Mouse (Mus musculus): Measurements from ENCODE around the gene Pald1. TPM values are rescaled to one million over a fixed set of nuclear protein-coding genes. Genes with fewer than 3 reads are reported as not detected.

Pald1 gene
- polyA plus RNA-seq, 1 experiment from 2014 or later, result 16.1 TPM

GRCm38 (mm10) chr10:61415890-61416289 is 32.6 kb upstream of the Pald1 start:
- no peaks in the 10 kb centered on the region for H3K36me3 ChIP-seq (replicated peaks; ENCODE audit: control insufficient read depth, insufficient read depth, low read depth, low read length)
- H3K4me2 ChIP-seq (ENCODE audit: low read depth, low read length), result no peak overlapping the region
- no peak for ATAC-seq (replicated peaks; ENCODE audit: insufficient number of reproducible peaks, low FRiP score, low TSS enrichment, low read depth)
- peaks cover 38% of the 10 kb centered on the region for H3K27me3 ChIP-seq (ENCODE audit: control insufficient read depth, insufficient read depth, low read length)
- peaks cover 5% of the 10 kb centered on the region; the same call in 1 of the 2 replicates for H3K4me1 ChIP-seq (ENCODE audit: control insufficient read depth, insufficient read depth, low read length)
- no peak overlapping the region for H3K27ac ChIP-seq (replicated peaks; ENCODE audit: low read depth, low read length)
- WGBS, result 13% methylated on average over 8 of the region's 8 CpGs
- H3K9me3 ChIP-seq (replicated peaks; ENCODE audit: control insufficient read depth, low read length), result no peaks in the 10 kb centered on the region
- H3K4me3 ChIP-seq (ENCODE audit: low read depth, low read length), result no peak overlapping the region
- DNase-seq (ENCODE audit: low spot score), result no peak
- H3K9ac ChIP-seq (replicated peaks; ENCODE audit: low read length), result no peak overlapping the region

- ATAC-seq (replicated peaks; ENCODE audit: insufficient number of reproducible peaks, low FRiP score, low TSS enrichment, low read depth) (no peak), DNase-seq (ENCODE audit: low spot score) (no peak)
- Histone ChIP-seq H3K4me1 (ENCODE audit: control insufficient read depth, insufficient read depth, low read length) (peaks cover 5% of the 10 kb centered on the region; the same call in 1 of the 2 replicates), H3K9me3 (replicated peaks; ENCODE audit: control insufficient read depth, low read length) (no peaks in the 10 kb centered on the region), H3K27ac (replicated peaks; ENCODE audit: low read depth, low read length) (no peak overlapping the region), H3K27me3 (ENCODE audit: control insufficient read depth, insufficient read depth, low read length) (peaks cover 38% of the 10 kb centered on the region), H3K9ac (replicated peaks; ENCODE audit: low read length) (no peak overlapping the region), H3K4me2 (ENCODE audit: low read depth, low read length) (no peak overlapping the region), H3K4me3 (ENCODE audit: low read depth, low read length) (no peak overlapping the region), H3K36me3 (replicated peaks; ENCODE audit: control insufficient read depth, insufficient read depth, low read depth, low read length) (no peaks in the 10 kb centered on the region)
- 66% methylated on average over 3 of the region's 3 CpGs for WGBS
These were observed 31.9 kb upstream of the Pald1 start for GRCm38 (mm10) chr10:61415240-61415639.

GRCm38 (mm10) chr10:61412910-61413625 is 29.7 kb upstream of the Pald1 start:
- Histone ChIP-seq H3K4me3 (ENCODE audit: low read depth, low read length) (no peak overlapping the region), H3K9ac (replicated peaks; ENCODE audit: low read length) (no peak overlapping the region), H3K9me3 (replicated peaks; ENCODE audit: control insufficient read depth, low read length) (no peaks in the 10 kb centered on the region), H3K27ac (replicated peaks; ENCODE audit: low read depth, low read length) (no peak overlapping the region), H3K4me1 (ENCODE audit: control insufficient read depth, insufficient read depth, low read length) (peaks cover 1% of the 10 kb centered on the region; the same call in 1 of the 2 replicates), H3K27me3 (ENCODE audit: control insufficient read depth, insufficient read depth, low read length) (peaks cover 19% of the 10 kb centered on the region), H3K36me3 (replicated peaks; ENCODE audit: control insufficient read depth, insufficient read depth, low read depth, low read length) (no peaks in the 10 kb centered on the region), H3K4me2 (ENCODE audit: low read depth, low read length) (no peak overlapping the region)
- 49% methylated on average over 21 of the region's 21 CpGs for WGBS
- no peak for DNase-seq (ENCODE audit: low spot score)
- no peak for ATAC-seq (replicated peaks; ENCODE audit: insufficient number of reproducible peaks, low FRiP score, low TSS enrichment, low read depth)

- no peak for ATAC-seq (replicated peaks; ENCODE audit: insufficient number of reproducible peaks, low FRiP score, low TSS enrichment, low read depth)
- H3K4me2 ChIP-seq (ENCODE audit: low read depth, low read length), result no peak overlapping the region
- H3K27me3 ChIP-seq (ENCODE audit: control insufficient read depth, insufficient read depth, low read length), result peaks cover 7% of the 10 kb centered on the region
- no peak overlapping the region for H3K27ac ChIP-seq (replicated peaks; ENCODE audit: low read depth, low read length)
- 31% methylated on average over 9 of the region's 9 CpGs for WGBS
- no peak for DNase-seq (ENCODE audit: low spot score)
- no peak overlapping the region for H3K4me3 ChIP-seq (ENCODE audit: low read depth, low read length)
- H3K9ac ChIP-seq (replicated peaks; ENCODE audit: low read length), result no peak overlapping the region
- H3K36me3 ChIP-seq (replicated peaks; ENCODE audit: control insufficient read depth, insufficient read depth, low read depth, low read length), result no peaks in the 10 kb centered on the region
- H3K9me3 ChIP-seq (replicated peaks; ENCODE audit: control insufficient read depth, low read length), result no peaks in the 10 kb centered on the region
- no peaks in the 10 kb centered on the region for H3K4me1 ChIP-seq (ENCODE audit: control insufficient read depth, insufficient read depth, low read length)
These were observed 26.9 kb upstream of the Pald1 start for GRCm38 (mm10) chr10:61410193-61410592.

GRCm38 (mm10) chr10:61409776-61410175 is 26.4 kb upstream of the Pald1 start:
- H3K4me3 ChIP-seq (ENCODE audit: low read depth, low read length), result no peak overlapping the region
- no peak for DNase-seq (ENCODE audit: low spot score)
- H3K4me1 ChIP-seq (ENCODE audit: control insufficient read depth, insufficient read depth, low read length), result no peaks in the 10 kb centered on the region
- H3K9me3 ChIP-seq (replicated peaks; ENCODE audit: control insufficient read depth, low read length), result no peaks in the 10 kb centered on the region
- H3K27me3 ChIP-seq (ENCODE audit: control insufficient read depth, insufficient read depth, low read length), result peaks cover 7% of the 10 kb centered on the region
- no peak for ATAC-seq (replicated peaks; ENCODE audit: insufficient number of reproducible peaks, low FRiP score, low TSS enrichment, low read depth)
- 5% methylated on average over 4 of the region's 4 CpGs for WGBS
- H3K36me3 ChIP-seq (replicated peaks; ENCODE audit: control insufficient read depth, insufficient read depth, low read depth, low read length), result no peaks in the 10 kb centered on the region
- H3K9ac ChIP-seq (replicated peaks; ENCODE audit: low read length), result no peak overlapping the region
- H3K27ac ChIP-seq (replicated peaks; ENCODE audit: low read depth, low read length), result no peak overlapping the region
- H3K4me2 ChIP-seq (ENCODE audit: low read depth, low read length), result no peak overlapping the region

- Histone ChIP-seq H3K9me3 (replicated peaks; ENCODE audit: control insufficient read depth, low read length) (no peaks in the 10 kb centered on the region), H3K4me3 (ENCODE audit: low read depth, low read length) (no peak overlapping the region), H3K4me1 (ENCODE audit: control insufficient read depth, insufficient read depth, low read length) (no peaks in the 10 kb centered on the region), H3K27ac (replicated peaks; ENCODE audit: low read depth, low read length) (no peak overlapping the region), H3K27me3 (ENCODE audit: control insufficient read depth, insufficient read depth, low read length) (peaks cover 7% of the 10 kb centered on the region), H3K36me3 (replicated peaks; ENCODE audit: control insufficient read depth, insufficient read depth, low read depth, low read length) (no peaks in the 10 kb centered on the region), H3K9ac (replicated peaks; ENCODE audit: low read length) (no peak overlapping the region), H3K4me2 (ENCODE audit: low read depth, low read length) (no peak overlapping the region)
- ATAC-seq (replicated peaks; ENCODE audit: insufficient number of reproducible peaks, low FRiP score, low TSS enrichment, low read depth) (no peak), DNase-seq (ENCODE audit: low spot score) (no peak)
- WGBS, result 13% methylated on average over 10 of the region's 10 CpGs
These were observed 22.6 kb upstream of the Pald1 start for GRCm38 (mm10) chr10:61405958-61406357.

GRCm38 (mm10) chr10:61402911-61403310 is 19.6 kb upstream of the Pald1 start:
- Histone ChIP-seq H3K4me3 (ENCODE audit: low read depth, low read length) (no peak overlapping the region), H3K4me1 (ENCODE audit: control insufficient read depth, insufficient read depth, low read length) (no peaks in the 10 kb centered on the region), H3K9me3 (replicated peaks; ENCODE audit: control insufficient read depth, low read length) (no peaks in the 10 kb centered on the region), H3K27me3 (ENCODE audit: control insufficient read depth, insufficient read depth, low read length) (peaks cover 7% of the 10 kb centered on the region), H3K27ac (replicated peaks; ENCODE audit: low read depth, low read length) (no peak overlapping the region), H3K36me3 (replicated peaks; ENCODE audit: control insufficient read depth, insufficient read depth, low read depth, low read length) (no peaks in the 10 kb centered on the region), H3K4me2 (ENCODE audit: low read depth, low read length) (no peak overlapping the region), H3K9ac (replicated peaks; ENCODE audit: low read length) (no peak overlapping the region)
- DNase-seq (ENCODE audit: low spot score) (no peak), ATAC-seq (replicated peaks; ENCODE audit: insufficient number of reproducible peaks, low FRiP score, low TSS enrichment, low read depth) (no peak)
- 86% methylated on average over 2 of the region's 2 CpGs for WGBS

GRCm38 (mm10) chr10:61402480-61402879 is 19.1 kb upstream of the Pald1 start:
- WGBS, result 65% methylated on average over 5 of the region's 5 CpGs
- H3K27ac ChIP-seq (replicated peaks; ENCODE audit: low read depth, low read length), result no peak overlapping the region
- H3K4me1 ChIP-seq (ENCODE audit: control insufficient read depth, insufficient read depth, low read length), result no peaks in the 10 kb centered on the region
- no peak overlapping the region for H3K4me3 ChIP-seq (ENCODE audit: low read depth, low read length)
- no peak overlapping the region for H3K4me2 ChIP-seq (ENCODE audit: low read depth, low read length)
- no peak for ATAC-seq (replicated peaks; ENCODE audit: insufficient number of reproducible peaks, low FRiP score, low TSS enrichment, low read depth)
- no peak overlapping the region for H3K9ac ChIP-seq (replicated peaks; ENCODE audit: low read length)
- no peak for DNase-seq (ENCODE audit: low spot score)
- H3K27me3 ChIP-seq (ENCODE audit: control insufficient read depth, insufficient read depth, low read length), result peaks cover 7% of the 10 kb centered on the region
- no peaks in the 10 kb centered on the region for H3K36me3 ChIP-seq (replicated peaks; ENCODE audit: control insufficient read depth, insufficient read depth, low read depth, low read length)
- no peaks in the 10 kb centered on the region for H3K9me3 ChIP-seq (replicated peaks; ENCODE audit: control insufficient read depth, low read length)
